Mouse (Mus musculus) intestine, embryonic 14.5 days (tissue): Measurements from ENCODE around the gene Gsg1. TPM values are rescaled to one million over a fixed set of nuclear protein-coding genes. Genes with fewer than 3 reads are reported as not detected.

ENCODE experiments used
- ATAC-seq: fragments of 200-750 bp; cut with Nextera tagmentation; replicated peaks from 2 replicates; pipeline ENCODE4 v1.8.0; 2017; ENCODE audit warnings: low read depth, moderate number of reproducible peaks, moderate TSS enrichment, moderate library complexity; ENCODE audit not compliant: low FRiP score, low TSS enrichment
- DNase-seq: peaks from one replicate; pipeline ENCODE4 v3.0.0-alpha.2; 2018; ENCODE audit warnings: low spot score
- H3K27ac ChIP-seq: fragments of 300-500 bp; sonication (generic); 2 replicates; pipeline ENCODE4 v1.5.1; 2014; ENCODE audit warnings: low read depth, mild to moderate bottlenecking, control low read depth
- H3K27me3 ChIP-seq: fragments of 300-500 bp; sonication (generic); replicated peaks from 2 replicates; pipeline ENCODE4 v1.6.1; 2014; ENCODE audit warnings: low read length, control low read depth; ENCODE audit not compliant: control insufficient read depth, insufficient read depth
- H3K36me3 ChIP-seq: fragments of 300-500 bp; sonication (generic); 2 replicates; pipeline ENCODE4 v1.6.1; 2014; ENCODE audit warnings: low read length, control low read depth; ENCODE audit not compliant: control insufficient read depth, insufficient read depth
- H3K4me1 ChIP-seq: fragments of 300-500 bp; sonication (generic); replicated peaks from 2 replicates; pipeline ENCODE4 v1.6.1; 2014; ENCODE audit warnings: low read length, control low read depth, mixed read lengths; ENCODE audit not compliant: control insufficient read depth, insufficient read depth
- H3K4me2 ChIP-seq: fragments of 300-500 bp; sonication (generic); 2 replicates; pipeline ENCODE4 v1.6.1; 2014; ENCODE audit warnings: low read length
- H3K4me3 ChIP-seq: fragments of 300-500 bp; sonication (generic); 2 replicates; pipeline ENCODE4 v1.5.1; 2014; ENCODE audit warnings: low read depth, low read length, control low read depth, mixed read lengths
- H3K9ac ChIP-seq: fragments of 300-500 bp; sonication (generic); 2 replicates; pipeline ENCODE4 v1.6.1; 2014; ENCODE audit warnings: mild to moderate bottlenecking, low read length
- H3K9me3 ChIP-seq: fragments of 300-500 bp; sonication (generic); 2 replicates; pipeline ENCODE4 v1.6.1; 2016; ENCODE audit warnings: low read length, control low read depth; ENCODE audit not compliant: control insufficient read depth
- WGBS: fragments of 180-500 bp; shearing (Covaris S2); extraction: QIAGEN DNeasy Blood & Tissue Kit; methylation state at CpG from one replicate; pipeline ENCODE4 v1.1.7; 2014; 5-methylcytosine and 5-hydroxymethylcytosine counted together
- polyA plus RNA-seq: library from polyadenylated mRNA; unstranded; fragments of >200 nt; fragmentation: Nextera tagmentation; extraction: Ambion mirVana; gene quantifications from 2 replicates; pipeline ENCODE4 v1.2.1, GENCODE M21; 2014

Gsg1 gene
- polyA plus RNA-seq, 1 experiment from 2014 or later = 0.70 TPM

DNA sequence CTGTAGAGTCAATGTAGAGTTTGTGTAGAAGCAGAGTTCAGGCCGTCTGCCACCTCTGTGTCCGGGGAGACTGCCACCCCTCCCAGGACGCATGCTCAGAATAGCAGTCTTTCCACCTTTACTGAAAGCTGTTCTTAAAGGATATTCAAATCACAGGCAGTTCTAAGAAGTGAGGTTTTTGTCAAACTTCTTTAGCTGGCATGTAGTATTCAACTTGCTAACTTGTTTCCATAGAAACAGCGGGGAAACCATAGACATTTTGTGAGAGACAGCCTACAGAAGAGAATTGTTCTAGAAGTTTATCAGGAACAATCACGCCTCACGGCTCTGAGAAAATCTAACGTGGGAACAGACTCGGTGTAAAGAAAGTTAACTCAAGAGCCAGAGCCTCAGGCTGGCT, 47.2 kb downstream of the Gsg1 start:
- ATAC-seq = no peak
- DNase-seq = no peak
- Histone ChIP-seq H3K27me3 (no peaks in the 10 kb centered on the region), H3K4me3 (no peak overlapping the region), H3K9ac (no peak overlapping the region), H3K27ac (no peak overlapping the region), H3K4me1 (no peaks in the 10 kb centered on the region), H3K4me2 (no peak overlapping the region), H3K36me3 (peaks cover 3% of the 10 kb centered on the region; the same call in 1 of the 2 replicates), H3K9me3 (no peaks in the 10 kb centered on the region)
- 83% methylated on average over 8 of the region's 8 CpGs for WGBS

DNA sequence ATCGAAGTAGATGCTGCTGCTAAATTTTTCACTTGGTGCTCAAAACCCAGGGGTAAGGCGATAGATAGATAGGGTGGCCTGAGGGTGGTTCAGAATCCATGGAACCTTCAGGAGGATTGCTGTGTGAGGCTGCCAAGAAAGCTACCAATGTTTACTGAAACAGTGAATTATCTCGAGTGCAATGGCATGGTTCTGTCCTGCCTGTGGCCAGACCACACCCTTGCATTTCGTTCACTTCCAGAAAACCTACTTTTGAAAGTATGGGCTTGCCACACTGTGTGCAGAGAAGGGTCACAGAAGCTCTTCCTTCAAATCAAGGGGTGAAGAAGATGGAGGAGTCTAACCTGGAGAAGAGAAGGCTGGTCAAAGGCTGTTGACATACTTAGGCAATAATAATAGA, 48.3 kb downstream of the Gsg1 start:
- Histone ChIP-seq H3K27me3 (no peaks in the 10 kb centered on the region), H3K9ac (no peak overlapping the region), H3K9me3 (no peaks in the 10 kb centered on the region), H3K4me1 (0 out of 2 replicates have a peak, but pooled peaks cover 4% of the 10 kb centered on the region), H3K27ac (no peak overlapping the region), H3K4me3 (no peak overlapping the region), H3K4me2 (no peak overlapping the region), H3K36me3 (no peaks in the 10 kb centered on the region; the same call in 1 of the 2 replicates)
- DNase-seq (no peak), ATAC-seq (no peak)
- 68% methylated on average over 4 of the region's 4 CpGs for WGBS

DNA sequence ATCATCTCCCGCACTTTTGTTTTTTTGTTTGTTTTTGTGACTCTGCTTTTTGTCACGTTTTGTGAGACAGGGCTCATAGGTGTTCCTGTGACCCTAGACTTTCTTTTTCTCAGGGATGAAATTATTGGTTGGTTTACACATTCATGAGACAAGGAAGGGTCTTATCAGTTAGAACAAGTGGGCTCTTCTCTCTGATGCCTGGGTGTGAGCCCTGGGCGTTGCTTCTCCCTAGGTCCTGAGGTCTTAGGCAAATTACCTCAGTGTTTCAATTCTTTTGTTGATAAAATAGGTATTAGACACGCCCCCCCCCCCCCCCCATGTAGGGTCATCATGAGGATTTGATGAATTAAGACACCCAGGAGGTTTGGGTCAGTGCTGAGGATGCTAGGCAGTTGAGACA, 49.3 kb downstream of the Gsg1 start:
- DNase-seq = no peak
- Histone ChIP-seq H3K4me1 (0 out of 2 replicates have a peak, but pooled peaks cover 4% of the 10 kb centered on the region), H3K9me3 (no peaks in the 10 kb centered on the region), H3K9ac (no peak overlapping the region), H3K4me3 (no peak overlapping the region), H3K4me2 (no peak overlapping the region), H3K27me3 (no peaks in the 10 kb centered on the region), H3K27ac (no peak overlapping the region), H3K36me3 (no peaks in the 10 kb centered on the region; the same call in 1 of the 2 replicates)
- no peak for ATAC-seq
- WGBS = 68% methylated on average over 4 of the region's 4 CpGs

DNA sequence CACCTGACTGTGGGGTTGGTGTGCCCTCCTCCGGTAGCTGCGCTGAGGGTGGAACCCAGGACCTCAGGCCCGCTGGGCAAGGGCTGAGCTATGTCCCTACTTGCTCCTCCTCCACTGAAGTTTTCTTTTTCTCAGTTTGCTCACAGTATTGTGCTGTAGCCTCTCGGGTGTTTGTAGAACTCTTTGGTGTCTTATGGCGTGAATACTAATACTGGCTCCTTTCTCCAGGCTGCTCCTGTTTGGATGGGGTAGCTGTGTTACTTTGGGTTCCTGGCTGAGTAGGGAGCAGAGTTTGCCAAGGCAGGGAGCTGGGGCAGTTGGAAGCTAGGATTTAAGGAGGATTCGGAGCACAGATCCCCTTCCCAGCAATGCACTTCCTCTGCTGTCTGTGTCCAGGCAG, 50.4 kb downstream of the Gsg1 start:
- ATAC-seq = no peak
- WGBS = 67% methylated on average over 6 of the region's 6 CpGs
- no peak for DNase-seq
- Histone ChIP-seq H3K4me3 (no peak overlapping the region), H3K9me3 (no peaks in the 10 kb centered on the region), H3K27me3 (no peaks in the 10 kb centered on the region), H3K4me1 (0 out of 2 replicates have a peak, but pooled peaks cover 5% of the 10 kb centered on the region), H3K27ac (no peak overlapping the region), H3K4me2 (no peak overlapping the region), H3K36me3 (no peaks in the 10 kb centered on the region), H3K9ac (no peak overlapping the region)

DNA sequence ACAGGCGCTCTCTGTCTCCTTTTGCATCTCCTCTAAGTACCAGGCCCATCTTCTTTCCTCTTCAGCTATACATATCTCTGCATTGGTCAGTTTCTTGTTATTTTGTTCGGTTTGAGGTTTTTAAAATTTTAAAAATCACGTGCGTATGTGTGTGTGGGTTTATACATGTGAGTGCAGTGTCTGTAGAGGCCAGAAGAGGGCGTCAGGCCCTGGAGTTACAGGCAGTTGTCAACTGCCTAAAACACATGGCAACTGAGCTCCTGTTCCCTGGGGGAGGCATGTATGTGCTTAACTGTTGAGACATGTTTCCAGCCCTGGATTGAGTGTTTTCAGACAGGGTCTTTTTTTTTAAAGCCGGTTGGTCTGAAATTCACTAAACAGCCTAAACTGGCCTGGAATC, 51.5 kb downstream of the Gsg1 start:
- Histone ChIP-seq H3K27me3 (no peaks in the 10 kb centered on the region), H3K4me3 (no peak overlapping the region), H3K9ac (no peak overlapping the region), H3K27ac (no peak overlapping the region), H3K9me3 (no peaks in the 10 kb centered on the region), H3K4me2 (no peak overlapping the region), H3K36me3 (no peaks in the 10 kb centered on the region), H3K4me1 (0 out of 2 replicates have a peak, but pooled peaks cover 10% of the 10 kb centered on the region)
- ATAC-seq (no peak), DNase-seq (no peak)
- WGBS = 93% methylated on average over 6 of the region's 6 CpGs

DNA sequence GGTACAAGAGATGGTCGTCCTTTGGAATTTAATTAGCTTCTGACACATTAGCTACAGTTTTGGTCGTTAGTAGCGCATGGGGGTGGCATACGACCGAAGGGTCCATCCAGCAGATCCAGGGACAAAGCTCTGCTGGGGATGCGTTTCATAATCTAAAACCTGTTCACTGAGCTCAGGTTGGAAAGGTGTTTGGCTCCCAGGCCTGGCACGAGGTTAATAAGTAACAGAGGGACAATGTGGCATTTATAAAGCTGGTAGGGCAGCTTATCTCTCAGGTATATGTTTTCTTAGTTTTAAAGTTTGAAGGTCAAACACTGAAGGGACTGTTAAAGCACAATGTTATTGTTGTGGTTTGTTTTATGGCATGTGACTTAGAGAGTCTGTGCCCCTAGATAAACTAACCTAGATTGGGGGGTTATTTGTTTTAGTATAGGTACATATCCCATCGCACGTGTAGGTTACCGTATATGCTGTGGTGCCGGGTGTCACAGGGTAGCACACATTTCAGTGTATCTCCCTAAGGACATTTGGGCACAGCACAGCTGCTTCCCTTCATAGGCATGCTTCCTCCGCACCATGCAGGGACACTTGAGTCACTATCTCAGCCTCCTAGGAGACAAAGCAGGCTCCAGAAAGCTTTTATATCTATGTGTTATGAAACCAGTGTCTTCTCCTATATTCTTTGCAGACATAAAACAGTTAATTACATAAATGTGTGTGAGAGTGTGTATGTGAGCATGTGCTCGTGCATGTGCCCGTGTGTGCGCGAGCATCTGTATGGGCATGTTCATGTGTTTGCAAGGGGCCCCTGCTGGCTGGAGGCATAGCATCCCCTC, 53.8 kb downstream of the Gsg1 start:
- Histone ChIP-seq H3K9me3 (no peaks in the 10 kb centered on the region), H3K27me3 (no peaks in the 10 kb centered on the region), H3K4me3 (no peak overlapping the region), H3K9ac (no peak overlapping the region), H3K4me2 (peak overlapping the region; percentile 91), H3K36me3 (no peaks in the 10 kb centered on the region), H3K4me1 (0 out of 2 replicates have a peak, but pooled peaks cover 10% of the 10 kb centered on the region), H3K27ac (peak overlapping the region; percentile 51)
- ATAC-seq (peak; percentile 76), DNase-seq (peak; percentile 63)
- 70% methylated on average over 16 of the region's 16 CpGs for WGBS

DNA sequence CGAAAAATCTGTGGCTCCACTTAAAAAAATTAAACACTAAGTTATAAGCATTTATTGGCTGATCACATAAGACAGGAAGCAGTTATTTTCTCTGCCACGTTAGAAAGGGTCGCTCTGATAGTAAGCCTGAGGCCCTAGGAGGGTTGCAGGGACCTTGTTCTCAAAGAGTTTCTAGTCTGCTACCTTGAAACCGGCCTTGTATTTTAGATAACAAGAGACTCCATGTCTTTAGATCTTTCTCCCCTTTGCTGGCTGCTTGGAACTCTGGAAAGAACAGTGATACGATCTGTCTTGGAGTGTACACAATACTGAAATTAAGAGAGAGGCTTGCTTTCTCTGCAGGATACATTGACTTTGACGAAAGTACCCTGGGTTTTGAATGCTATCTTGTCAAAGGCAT, 55.4 kb downstream of the Gsg1 start:
- Histone ChIP-seq H3K4me2 (peak overlapping the region; percentile 91), H3K4me3 (peak overlapping the region; percentile 82), H3K36me3 (no peaks in the 10 kb centered on the region), H3K27me3 (no peaks in the 10 kb centered on the region), H3K9ac (peak overlapping the region; percentile 76), H3K27ac (peak overlapping the region; percentile 64), H3K9me3 (no peaks in the 10 kb centered on the region), H3K4me1 (0 out of 2 replicates have a peak, but pooled peaks cover 10% of the 10 kb centered on the region)
- WGBS = 45% methylated on average over 6 of the region's 6 CpGs
- DNase-seq (no peak), ATAC-seq (no peak)

DNA sequence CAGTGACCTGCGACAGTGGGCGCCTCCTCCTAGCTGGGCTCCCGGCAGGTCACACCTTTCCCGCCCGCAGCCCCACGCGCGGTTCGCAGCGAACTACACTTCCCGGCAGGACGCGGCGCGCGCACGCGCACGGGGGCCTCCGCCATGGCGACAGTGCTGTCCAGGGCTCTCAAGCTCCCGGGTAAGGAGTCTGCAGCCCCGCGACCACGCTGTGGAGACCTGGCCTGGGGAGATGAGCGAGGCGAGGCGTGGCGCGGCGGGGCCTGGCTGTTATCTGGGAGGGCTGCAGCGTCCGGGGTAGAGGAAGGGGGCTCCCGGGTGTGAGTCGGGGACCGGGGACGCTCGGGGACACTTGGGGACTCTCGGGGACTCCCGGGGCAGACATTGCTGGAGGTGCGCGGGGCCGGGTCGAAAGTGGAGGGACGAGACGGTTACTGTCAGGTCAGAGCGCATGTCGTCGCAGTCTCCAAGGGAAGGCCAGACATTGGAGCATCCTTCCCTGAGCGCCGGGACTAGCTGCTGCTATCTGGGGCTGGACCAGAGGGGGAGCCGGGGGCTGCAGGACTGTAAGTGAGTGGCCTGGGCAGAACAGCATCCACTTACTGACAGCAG, 56.1 kb downstream of the Gsg1 start, which contains the start of the genes Fam234b and Hebp1:
Gene Fam234b (plus strand): TSS at position 57 of the 612 bp plus-strand sequence.
Gene Hebp1 (minus strand): TSS at position 102 of the 612 bp plus-strand sequence.
- Histone ChIP-seq H3K4me2 (peak within 1 kb of the TSS; percentile 91), H3K27me3 (no peaks in the 10 kb centered on the region), H3K9ac (peak within 1 kb of the TSS; percentile 76), H3K4me3 (peak within 1 kb of the TSS; percentile 82), H3K36me3 (no peaks in the 10 kb centered on the region), H3K9me3 (no peaks in the 10 kb centered on the region), H3K27ac (peak within 1 kb of the TSS; percentile 64), H3K4me1 (0 out of 2 replicates have a peak, but pooled peaks cover 10% of the 10 kb centered on the region)
- under 1% methylated on average over 52 of the region's 52 CpGs for WGBS
- DNase-seq = peak; percentile 88
- peak; percentile 74 for ATAC-seq
